Mouse (Mus musculus): ENCODE data around the gene Tubgcp6. TPM values are rescaled to one million over a fixed set of nuclear protein-coding genes. Genes with fewer than 3 reads are reported as not detected.
A peak's percentile ranks its signal among the peaks of the same experiment; 100 is the strongest.

Tubgcp6 gene
- total RNA-seq (2022), result 1 to 10 TPM; 7.4 to 7.9 (median 7.6) TPM

GRCm38 (mm10) chr15:89122649-89123366, at the start of gene Tubgcp6:
Gene Tubgcp6 (minus strand): TSS chr15:89123112.
- DNase-seq (ENCODE audit: low spot score in 2 of 2), result peak; percentile 87 to 91

DNA sequence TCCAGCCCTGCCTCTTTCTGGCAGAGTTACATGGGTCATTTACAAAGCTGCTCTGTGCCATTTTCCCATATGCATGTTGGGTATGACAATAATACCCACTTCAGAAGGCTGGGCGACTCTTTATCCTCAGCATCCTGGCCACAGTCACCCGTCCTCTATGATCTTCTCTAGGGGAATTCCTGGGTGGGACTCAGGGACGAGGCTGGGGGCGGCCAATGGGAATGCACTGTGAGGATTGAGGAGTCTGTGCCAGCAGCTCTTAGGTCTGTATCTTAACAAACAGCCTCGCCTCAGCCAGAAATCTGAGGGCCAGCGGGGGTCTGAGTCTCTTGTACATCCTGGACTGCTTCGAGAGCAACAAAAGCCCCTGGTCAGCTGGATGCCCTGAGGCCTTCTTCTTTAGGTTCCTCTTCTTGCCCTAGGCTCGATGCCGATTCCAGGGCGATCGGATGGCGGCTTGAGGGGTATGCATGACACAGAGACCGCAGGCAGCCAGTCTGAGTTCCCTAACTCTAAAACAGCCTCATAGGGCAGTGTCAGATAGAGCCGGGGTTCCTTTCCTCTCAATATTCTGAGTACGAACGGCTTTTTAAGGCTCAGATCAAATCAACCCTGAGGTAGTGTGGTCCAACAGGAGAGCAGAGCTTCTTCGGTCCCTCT, 49.5 kb upstream of the Tubgcp6 start:
- no peak for DNase-seq (ENCODE audit: low spot score in 2 of 2)

DNA sequence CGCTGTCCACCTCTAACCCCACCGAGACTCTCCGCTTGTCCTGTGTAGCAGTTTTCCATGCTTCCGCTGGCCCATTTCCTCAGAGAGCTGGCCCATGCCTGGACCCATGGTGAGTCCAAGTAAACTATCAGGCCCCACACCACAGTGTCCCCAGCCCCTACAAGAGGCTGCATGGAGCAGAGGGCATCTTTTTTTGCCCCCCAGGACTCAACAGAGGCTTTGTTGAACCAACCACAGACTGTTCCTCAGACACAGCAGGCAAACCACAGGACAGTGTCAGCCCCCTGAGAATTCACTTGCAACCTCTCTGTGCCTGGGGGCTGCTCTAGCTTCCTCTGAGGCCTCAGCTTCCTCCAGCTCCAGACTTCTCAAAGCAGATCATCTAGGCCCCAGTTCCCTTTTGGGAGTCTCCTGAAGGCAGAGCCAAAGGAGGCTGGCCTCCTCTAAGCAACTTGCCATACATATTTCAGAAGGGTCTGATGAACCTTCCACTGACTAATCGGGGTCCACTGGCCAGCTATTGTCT, 48.7 kb upstream of the Tubgcp6 start:
- DNase-seq (ENCODE audit: low spot score in 2 of 2), result no peak

- DNase-seq (ENCODE audit: low spot score in 2 of 2), result no peak
Observed at GRCm38 (mm10) chr15:89170102-89170501, 47.2 kb upstream of the Tubgcp6 start.

DNA sequence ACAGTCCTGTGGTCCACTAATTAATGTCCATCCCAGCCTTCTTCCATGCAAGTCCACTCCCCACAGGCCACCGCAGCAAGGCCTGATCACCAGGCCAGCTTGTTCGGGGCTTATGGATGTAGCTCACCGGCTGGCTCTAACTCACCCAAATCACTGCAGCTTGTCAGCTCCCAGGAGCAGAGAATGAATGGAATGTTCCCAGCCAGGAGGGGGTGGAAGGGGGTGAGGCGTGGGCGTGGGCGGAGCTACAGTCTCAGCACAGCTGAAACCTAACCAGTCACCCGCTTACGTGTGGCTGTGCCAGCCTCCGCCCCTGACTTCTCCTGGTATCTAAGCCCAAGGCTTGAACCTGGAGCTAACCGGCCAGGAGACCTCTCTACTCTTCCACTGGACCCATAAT, 46.5 kb upstream of the Tubgcp6 start:
- peak; percentile 68 to 76 for DNase-seq (ENCODE audit: low spot score in 2 of 2)

GRCm38 (mm10) chr15:89168922-89169321, 46.0 kb upstream of the Tubgcp6 start:
- DNase-seq (ENCODE audit: low spot score in 2 of 2), result no peak

DNA sequence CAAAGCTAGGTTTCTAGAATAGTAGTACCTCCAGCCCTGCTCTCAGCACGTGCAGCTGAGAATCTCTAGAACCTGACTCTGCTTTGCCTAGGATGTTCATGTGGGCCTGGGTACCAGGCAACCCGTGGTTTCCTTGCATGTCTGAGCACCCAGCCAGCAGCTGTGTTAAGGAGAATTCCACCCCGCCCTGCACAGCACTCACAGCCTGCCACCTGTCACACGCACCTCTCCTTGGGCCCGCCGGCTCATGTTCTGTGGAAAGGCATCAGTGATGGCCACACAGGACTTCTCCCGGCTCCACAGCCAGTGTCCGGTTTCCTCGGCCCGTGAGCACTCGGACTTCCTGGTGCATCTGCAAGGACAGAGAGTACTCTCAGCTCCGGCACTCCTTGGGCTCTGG, 42.6 kb upstream of the Tubgcp6 start:
- no peak for DNase-seq (ENCODE audit: low spot score in 2 of 2)

GRCm38 (mm10) chr15:89161397-89161796, 38.5 kb upstream of the Tubgcp6 start:
- DNase-seq (ENCODE audit: low spot score in 2 of 2), result no peak

DNA sequence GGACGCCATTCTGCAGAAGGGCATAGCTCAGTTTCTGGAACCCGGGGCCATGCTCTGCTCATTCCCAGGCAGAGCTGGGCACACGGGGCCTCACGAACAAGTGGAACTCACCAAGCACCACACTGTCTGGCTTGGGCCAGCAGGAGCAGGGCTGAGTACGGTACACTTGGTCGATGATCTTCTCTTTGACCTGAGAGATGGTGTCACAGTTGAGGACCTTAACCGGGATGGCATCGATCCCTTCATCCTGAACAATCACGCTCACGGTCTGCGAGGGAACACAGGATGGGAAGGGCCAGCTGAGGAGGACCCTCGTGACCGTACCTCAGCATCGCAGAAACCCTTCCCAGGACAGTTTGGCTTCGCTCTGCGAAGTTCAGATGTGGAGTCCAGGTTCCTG, 35.6 kb upstream of the Tubgcp6 start:
- no peak for DNase-seq (ENCODE audit: low spot score in 2 of 2)

- peak in 1 of 2 experiments; percentile 68 for DNase-seq (ENCODE audit: low spot score in 2 of 2)
Observed at GRCm38 (mm10) chr15:89157954-89158353, 35.0 kb upstream of the Tubgcp6 start.

GRCm38 (mm10) chr15:89152312-89152711, 29.4 kb upstream of the Tubgcp6 start:
- DNase-seq (ENCODE audit: low spot score in 2 of 2), result no peak

DNA sequence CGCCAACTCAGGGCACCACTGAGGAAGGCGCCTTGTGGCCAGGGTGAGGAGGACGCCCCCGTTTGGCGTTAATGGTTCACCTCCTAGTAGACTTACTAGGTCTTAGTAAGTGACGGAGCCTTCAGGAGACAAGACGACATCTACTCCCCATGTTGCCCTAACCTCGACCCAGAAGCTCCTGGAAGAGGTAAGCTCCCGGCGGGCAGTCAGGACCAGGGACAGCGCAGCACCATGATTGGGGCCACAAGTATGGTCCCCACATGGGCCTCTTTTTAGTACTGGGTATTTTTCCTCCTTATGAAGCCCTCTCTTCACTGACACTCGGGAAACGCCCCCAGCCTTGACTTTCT, 27.1 kb upstream of the Tubgcp6 start:
- DNase-seq (ENCODE audit: low spot score in 2 of 2), result no peak

- DNase-seq (ENCODE audit: low spot score in 2 of 2), result no peak
Observed at GRCm38 (mm10) chr15:89149271-89150040, 26.5 kb upstream of the Tubgcp6 start, which contains the start of gene Mapk11. Gene Mapk11 (minus strand): TSS chr15:89149628.

- DNase-seq (ENCODE audit: low spot score in 2 of 2), result no peak
Observed at GRCm38 (mm10) chr15:89148496-89149270, 25.8 kb upstream of the Tubgcp6 start.

DNA sequence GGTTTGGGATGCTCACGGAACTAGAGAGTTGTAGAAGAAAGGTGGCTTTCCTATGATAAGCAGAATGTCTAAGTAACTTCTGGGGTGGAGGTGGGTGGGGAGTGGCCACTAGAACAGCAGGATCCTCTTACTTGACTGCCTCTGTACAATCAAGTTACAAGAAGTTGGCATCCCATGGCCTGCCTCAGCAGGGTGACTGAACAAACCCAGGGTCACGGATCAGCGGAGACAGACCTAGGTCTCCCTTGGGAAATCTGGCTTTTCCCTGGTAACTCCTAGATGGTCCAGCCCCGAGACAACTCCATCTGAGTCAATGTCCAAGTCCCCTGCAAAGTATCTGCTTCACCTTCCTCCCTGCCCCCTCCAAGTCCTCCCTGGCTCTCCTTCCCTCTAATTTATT, 25.0 kb upstream of the Tubgcp6 start:
- no peak for DNase-seq (ENCODE audit: low spot score in 2 of 2)

DNA sequence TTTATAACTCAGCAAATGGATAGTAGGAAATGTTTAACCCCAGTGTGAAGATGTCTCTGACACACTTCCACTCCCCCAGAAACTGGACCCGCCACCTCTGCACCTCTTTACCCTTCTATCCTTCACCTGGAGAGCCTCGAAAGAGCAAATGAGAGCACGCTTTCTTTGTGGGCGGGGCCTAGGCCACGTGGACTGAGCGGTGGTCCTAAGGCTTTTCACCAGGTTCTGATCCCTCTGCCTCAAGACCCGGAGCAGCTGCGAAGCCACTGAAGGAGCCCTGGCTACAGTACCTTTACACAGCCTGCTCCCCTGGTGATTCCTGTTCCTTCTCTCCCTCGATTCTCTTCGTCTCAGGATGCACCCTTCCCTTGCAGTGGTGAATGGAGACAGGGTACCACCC, 24.5 kb upstream of the Tubgcp6 start:
- DNase-seq (ENCODE audit: low spot score in 2 of 2), result no peak

GRCm38 (mm10) chr15:89147024-89147423, 24.1 kb upstream of the Tubgcp6 start:
- DNase-seq (ENCODE audit: low spot score in 2 of 2), result no peak

DNA sequence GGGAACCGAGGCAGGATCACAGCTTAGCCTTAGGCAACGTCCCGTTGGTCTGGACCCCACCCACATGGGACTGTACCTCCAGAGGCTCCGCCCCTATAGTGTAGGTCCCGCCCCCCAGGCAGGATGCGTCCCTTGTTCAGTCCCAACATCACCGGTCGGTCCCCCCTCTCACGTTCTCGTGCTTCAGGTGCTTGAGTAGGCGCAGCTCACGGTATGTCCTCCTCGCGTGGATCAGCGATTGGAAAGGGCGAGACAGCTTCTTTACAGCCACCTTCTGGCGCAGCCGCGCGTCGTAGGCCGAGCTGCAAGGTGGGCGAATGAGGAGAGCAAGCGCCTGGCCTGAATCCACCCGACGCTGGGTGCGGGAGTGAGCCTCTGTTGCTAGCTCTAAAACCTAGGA, 23.6 kb upstream of the Tubgcp6 start:
- DNase-seq (ENCODE audit: low spot score in 2 of 2), result no peak

- no peak for DNase-seq (ENCODE audit: low spot score in 2 of 2)
Observed at GRCm38 (mm10) chr15:89145813-89146350, 23.0 kb upstream of the Tubgcp6 start.

DNA sequence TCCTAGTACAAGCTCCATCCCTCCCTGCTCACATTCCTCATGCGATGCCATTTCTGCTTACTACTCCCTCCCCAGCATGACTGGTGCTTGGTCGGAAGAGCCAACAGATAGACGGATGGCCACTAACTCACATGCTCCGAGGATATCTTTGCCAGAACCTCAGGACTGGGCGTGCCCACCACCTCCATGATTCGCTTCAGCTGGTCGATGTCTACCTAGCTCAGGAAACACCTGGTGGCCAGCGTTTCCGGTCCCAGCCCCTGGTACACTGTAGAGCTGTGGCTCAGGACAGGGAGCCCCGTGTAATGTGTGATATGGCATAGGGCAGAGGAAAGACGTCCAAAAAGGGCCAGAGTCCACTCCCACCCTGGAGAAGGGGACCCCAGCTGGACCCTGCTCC, 22.1 kb upstream of the Tubgcp6 start:
- DNase-seq (ENCODE audit: low spot score in 2 of 2), result no peak

DNA sequence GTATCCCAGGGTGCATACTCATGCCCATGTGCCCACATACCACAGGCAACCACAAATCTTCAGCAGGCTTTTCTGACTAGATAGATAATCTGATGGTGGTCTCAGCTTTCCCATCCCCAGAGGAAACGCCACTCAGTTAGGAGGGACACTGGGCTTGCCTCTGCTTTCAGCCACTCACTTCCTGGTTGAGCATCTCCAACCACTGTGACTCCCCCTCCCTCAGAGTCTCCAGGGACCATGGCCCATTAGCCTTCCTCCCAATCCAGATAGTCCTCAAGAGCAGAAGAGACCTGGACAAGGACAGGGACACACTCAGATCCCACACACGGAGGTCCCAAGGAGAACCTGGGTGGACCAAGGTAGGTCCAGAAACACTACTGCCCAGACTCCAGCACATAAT, 20.2 kb upstream of the Tubgcp6 start:
- DNase-seq (ENCODE audit: low spot score in 2 of 2), result no peak

All from gastrocnemius, adult 8-10 months (tissue).